Mouse (Mus musculus) hindbrain, embryonic 10.5 days (tissue): ENCODE measurements around the gene Hspbap1. TPM values are rescaled to one million over a fixed set of nuclear protein-coding genes. Genes with fewer than 3 reads are reported as not detected.

Experiments
- DNase-seq: peaks from one replicate; pipeline ENCODE4 v3.0.0-alpha.2; 2017; ENCODE audit warnings: low spot score
- H3K27ac ChIP-seq: fragments of 300-500 bp; sonication (generic); 2 replicates; pipeline ENCODE4 v1.5.1; 2016; ENCODE audit warnings: mild to moderate bottlenecking, moderate library complexity
- H3K27me3 ChIP-seq: fragments of 300-500 bp; sonication (generic); 2 replicates; pipeline ENCODE4 v1.6.1; 2016; ENCODE audit warnings: mild to moderate bottlenecking; ENCODE audit not compliant: poor library complexity, insufficient read depth, severe bottlenecking
- H3K36me3 ChIP-seq: fragments of 300-500 bp; sonication (generic); 2 replicates; pipeline ENCODE4 v1.6.1; 2016; ENCODE audit warnings: mild to moderate bottlenecking, moderate library complexity
- H3K4me1 ChIP-seq: fragments of 300-500 bp; sonication (generic); replicated peaks from 2 replicates; pipeline ENCODE4 v1.6.1; 2016; ENCODE audit warnings: mild to moderate bottlenecking
- H3K4me3 ChIP-seq: fragments of 300-500 bp; sonication (generic); 2 replicates; pipeline ENCODE4 v1.5.1; 2016; ENCODE audit warnings: mild to moderate bottlenecking, moderate library complexity
- H3K9me3 ChIP-seq: fragments of 300-500 bp; sonication (generic); 2 replicates; pipeline ENCODE4 v1.6.1; 2016; ENCODE audit warnings: mild to moderate bottlenecking, moderate library complexity
- WGBS: fragments of 180-500 bp; shearing (Covaris S2); methylation state at CpG from one replicate; pipeline ENCODE4 v1.1.7; 2016; 5-methylcytosine and 5-hydroxymethylcytosine counted together
- polyA plus RNA-seq: library from polyadenylated mRNA; unstranded; fragments of >200 nt; fragmentation: Nextera tagmentation; extraction: Ambion mirVana; gene quantifications from 2 replicates; pipeline ENCODE4 v1.2.1, GENCODE M21; 2016

Hspbap1 gene
- polyA plus RNA-seq, 1 experiment from 2014 or later: 24.1 TPM

DNA sequence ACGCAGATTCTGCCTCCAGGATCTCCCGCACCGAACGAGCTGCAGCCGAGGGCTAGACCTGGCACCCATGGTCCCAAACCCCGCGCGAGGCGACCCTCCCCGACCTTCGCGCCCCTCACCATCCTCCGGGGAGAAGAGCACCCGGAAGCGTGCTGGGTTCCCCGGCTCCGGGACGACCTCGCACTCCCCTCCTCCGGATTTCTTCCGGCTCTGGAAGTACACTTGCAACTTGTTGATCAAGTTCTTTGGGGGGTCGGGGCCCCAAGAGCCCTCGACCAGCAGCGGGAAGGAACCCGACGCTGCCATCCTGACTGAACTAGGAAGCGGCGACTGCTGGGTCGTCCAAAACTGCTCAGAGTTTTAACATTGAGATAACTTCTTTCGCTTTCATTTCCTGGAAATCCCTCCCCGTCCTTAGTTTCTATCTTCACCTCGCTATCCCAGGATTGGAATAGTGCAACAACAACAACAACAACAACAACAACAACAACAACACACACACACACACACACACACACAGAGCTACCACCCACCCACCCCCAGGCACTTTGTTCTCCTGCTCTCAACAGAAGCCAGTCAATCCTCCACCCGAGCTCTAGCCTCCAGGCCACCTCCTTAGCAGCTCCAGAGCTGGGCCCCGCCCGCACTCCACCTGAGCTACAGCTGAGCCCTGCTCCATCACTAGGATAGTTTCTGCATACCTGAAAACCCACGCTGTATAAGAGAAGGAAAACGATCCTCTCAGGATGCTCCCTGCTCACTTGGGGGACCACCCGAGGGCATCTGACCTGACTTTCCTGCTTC, 101.1 kb downstream of the Hspbap1 start, which contains the start of gene Parp14:
Gene Parp14 (minus strand): TSS at position 497 of the 804 bp plus-strand sequence.
- WGBS: 2% methylated on average over 38 of the region's 38 CpGs
- Histone ChIP-seq H3K36me3 (no peaks in the 10 kb centered on the region), H3K27ac (peak within 1 kb of the TSS; percentile 80), H3K4me3 (peak within 1 kb of the TSS; percentile 74), H3K27me3 (peaks cover 50% of the 10 kb centered on the region), H3K4me1 (peaks cover 20% of the 10 kb centered on the region), H3K9me3 (no peaks in the 10 kb centered on the region)
- peak; percentile 47 for DNase-seq

DNA sequence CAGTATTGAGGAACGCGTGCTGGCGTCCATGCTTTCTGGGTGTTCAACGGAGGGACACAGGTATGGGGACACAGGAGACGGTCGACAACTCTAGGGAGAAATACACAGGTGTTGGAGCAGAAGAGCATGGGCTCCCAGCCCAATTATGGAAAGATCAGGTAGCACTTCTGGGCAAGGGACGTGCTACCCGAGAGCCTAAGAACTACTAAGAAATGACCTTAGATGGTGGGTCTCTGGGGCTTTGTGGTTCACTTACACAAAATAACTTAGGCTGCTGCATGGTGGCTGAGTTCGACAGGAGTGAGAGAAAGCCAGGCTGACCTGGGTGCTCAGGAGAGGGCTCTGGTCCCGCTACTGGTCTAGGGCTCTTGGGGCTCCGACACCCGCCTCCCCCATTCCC, 101.7 kb downstream of the Hspbap1 start:
- 22% methylated on average over 12 of the region's 12 CpGs for WGBS
- no peak overlapping the region for H3K27ac ChIP-seq
- no peaks in the 10 kb centered on the region for H3K36me3 ChIP-seq
- H3K4me1 ChIP-seq: peaks cover 20% of the 10 kb centered on the region
- peak overlapping the region; percentile 74 for H3K4me3 ChIP-seq
- H3K9me3 ChIP-seq: no peaks in the 10 kb centered on the region
- peak; percentile 8 for DNase-seq
- H3K27me3 ChIP-seq: peaks cover 50% of the 10 kb centered on the region

DNA sequence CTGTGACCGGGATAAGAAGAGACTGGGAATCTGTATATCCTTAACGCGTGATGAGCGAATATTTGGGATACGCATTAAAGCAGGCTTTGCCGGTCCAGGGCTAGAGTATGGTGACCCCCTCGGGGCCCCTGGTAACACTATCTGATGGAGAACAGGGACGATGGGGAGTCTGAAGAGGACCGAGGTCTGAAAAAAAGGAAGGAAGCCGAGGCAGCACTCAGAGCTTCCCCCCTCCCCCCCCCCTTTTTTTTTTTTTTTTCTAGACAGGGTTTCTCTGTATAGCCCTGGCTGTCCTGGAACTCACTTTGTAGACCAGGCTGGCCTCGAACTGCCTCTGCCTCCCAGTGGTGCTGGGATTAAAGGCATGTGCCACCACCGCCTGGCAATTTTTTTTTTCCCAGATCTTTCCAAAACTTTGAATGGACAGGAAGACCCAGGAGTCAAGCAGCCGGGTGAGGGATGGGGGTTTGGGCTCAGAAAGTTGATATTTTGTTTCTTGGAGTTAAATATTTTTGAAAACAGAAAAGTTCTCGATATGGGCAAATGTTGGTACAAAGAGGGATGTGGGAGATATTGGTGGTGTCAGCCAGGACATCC, 102.3 kb downstream of the Hspbap1 start:
- Histone ChIP-seq H3K36me3 (no peaks in the 10 kb centered on the region), H3K27me3 (peaks cover 50% of the 10 kb centered on the region), H3K27ac (no peak overlapping the region), H3K4me3 (0 out of 2 replicates have a peak overlapping the region, but pooled peaks have one; percentile 74), H3K9me3 (no peaks in the 10 kb centered on the region), H3K4me1 (peaks cover 20% of the 10 kb centered on the region)
- WGBS: 35% methylated on average over 14 of the region's 14 CpGs
- no peak for DNase-seq

DNA sequence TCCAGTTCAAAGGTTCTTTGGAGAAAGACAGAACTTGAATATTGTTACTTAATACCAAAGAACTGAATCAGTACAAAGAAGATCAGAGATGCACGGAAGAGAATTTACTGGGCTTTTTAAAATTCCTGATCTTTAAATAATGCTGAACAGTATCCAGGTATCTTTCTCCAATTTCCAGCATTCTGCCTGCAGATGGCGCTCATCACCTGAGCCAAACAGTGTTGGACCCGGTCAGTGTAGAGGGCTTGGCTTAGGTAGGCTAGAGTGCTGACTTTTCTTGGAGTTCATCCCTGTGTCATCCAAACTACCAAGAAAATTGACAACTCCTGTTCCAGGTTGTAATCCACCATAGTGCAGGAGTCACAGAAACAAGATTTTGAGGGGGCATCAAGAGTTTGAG, 104.2 kb downstream of the Hspbap1 start:
- H3K4me1 ChIP-seq: peaks cover 20% of the 10 kb centered on the region
- DNase-seq: no peak
- H3K27ac ChIP-seq: no peak overlapping the region
- WGBS: 29% methylated on average over 3 of the region's 3 CpGs
- H3K27me3 ChIP-seq: peaks cover 40% of the 10 kb centered on the region
- H3K9me3 ChIP-seq: no peaks in the 10 kb centered on the region
- no peak overlapping the region for H3K4me3 ChIP-seq
- no peaks in the 10 kb centered on the region for H3K36me3 ChIP-seq

Other genes with a start within 250 kb of the Hspbap1 start
- 45.7 and 57.8 TPM in 2 replicates for gene Sema5b, start 229.2 kb upstream of the Hspbap1 start, polyA plus RNA-seq
- gene Dirc2, start 1.0 kb upstream of the Hspbap1 start, polyA plus RNA-seq: 15.2 and 17.3 TPM in 2 replicates
- gene Parp14, start 101.2 kb downstream of the Hspbap1 start, polyA plus RNA-seq: 0.18 and 0.21 TPM in 2 replicates
- 2.0 and 2.2 TPM in 2 replicates for gene Parp9, start 168.1 kb downstream of the Hspbap1 start, polyA plus RNA-seq
- gene Dtx3l, start 168.8 kb downstream of the Hspbap1 start, polyA plus RNA-seq: 1.3 and 2.4 TPM in 2 replicates
- gene Kpna1, start 208.4 kb downstream of the Hspbap1 start, polyA plus RNA-seq: 65.8 and 76.5 TPM in 2 replicates